Mouse (Mus musculus) bone marrow, adult 2 months (tissue): ENCODE measurements at regions not wholly inside any gene's neighbourhood (a gene's known extent, or its start where the extent isn't known, plus 50 kb on each side); places are given as distances from the start of the nearest gene placed in this dataset.

Experiments
- CTCF ChIP-seq: fragments of 200-500 bp; IDR thresholded peaks from 2 replicates; pipeline ENCODE4 v1.5.1; 2011; ENCODE audit warnings: low read length, control low read depth; ENCODE audit not compliant: control insufficient read depth, insufficient read depth
- POLR2A ChIP-seq: fragments of 200-500 bp; IDR thresholded peaks from 2 replicates; pipeline ENCODE4 v1.6.1; 2011; ENCODE audit warnings: low read depth, mild to moderate bottlenecking, control low read depth, low read length, borderline replicate concordance; ENCODE audit not compliant: control insufficient read depth

- TF ChIP-seq POLR2A (no peak), CTCF (no peak)
These were observed 113.5 kb upstream of the Ntm start for GRCm38 (mm10) chr9:30076482-30076881.
